Mouse (Mus musculus): ENCODE measurements around the gene Ttll9. TPM values are rescaled to one million over a fixed set of nuclear protein-coding genes. Genes with fewer than 3 reads are reported as not detected.

The Ttll9 gene
- polyA plus RNA-seq, 1 experiment from 2014 or later, result 0.18 TPM

DNA sequence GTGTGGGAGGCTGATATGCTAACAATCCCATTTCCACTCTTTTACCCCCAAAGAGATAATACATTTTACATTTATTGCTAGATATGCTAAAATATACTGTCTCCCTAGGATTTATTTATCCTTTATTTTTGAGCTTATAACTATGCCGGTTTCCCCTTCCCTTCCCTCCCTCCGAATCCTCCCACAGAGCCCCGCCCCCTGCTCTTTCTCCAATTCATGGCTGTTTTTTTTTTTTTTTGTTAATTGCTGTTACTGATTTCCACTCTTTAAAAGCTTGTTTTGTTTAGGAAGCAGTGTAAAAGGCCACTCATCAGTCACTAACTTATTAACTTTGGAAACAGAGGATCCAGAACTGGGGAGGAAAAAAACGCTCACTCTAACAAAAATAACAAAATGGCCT, 34.8 kb downstream of the Ttll9 start:
- DNase-seq (no peak), ATAC-seq (no peak)
- Histone ChIP-seq H3K4me2 (ENCODE audit: low read depth, low read length) (no peak overlapping the region), H3K9ac (replicated peaks) (no peak overlapping the region), H3K36me3 (replicated peaks; ENCODE audit: insufficient read depth, low read length) (no peaks in the 10 kb centered on the region), H3K4me3 (ENCODE audit: low read depth, low read length) (no peak overlapping the region), H3K27ac (ENCODE audit: low read depth) (no peak overlapping the region), H3K9me3 (ENCODE audit: low read length) (no peaks in the 10 kb centered on the region), H3K27me3 (ENCODE audit: insufficient read depth, low read length) (no peaks in the 10 kb centered on the region), H3K4me1 (ENCODE audit: insufficient read depth) (no peaks in the 10 kb centered on the region)
- 56% methylated on average over 4 of the region's 4 CpGs for WGBS (ENCODE audit: insufficient replicate concordance)
- no peak for TF ChIP-seq EP300 (IDR thresholded peaks at IDR 0.05; ENCODE audit: low read depth)
- no peak for TF ChIP-seq CTCF (IDR thresholded peaks at IDR 0.05; ENCODE audit: low read depth)

DNA sequence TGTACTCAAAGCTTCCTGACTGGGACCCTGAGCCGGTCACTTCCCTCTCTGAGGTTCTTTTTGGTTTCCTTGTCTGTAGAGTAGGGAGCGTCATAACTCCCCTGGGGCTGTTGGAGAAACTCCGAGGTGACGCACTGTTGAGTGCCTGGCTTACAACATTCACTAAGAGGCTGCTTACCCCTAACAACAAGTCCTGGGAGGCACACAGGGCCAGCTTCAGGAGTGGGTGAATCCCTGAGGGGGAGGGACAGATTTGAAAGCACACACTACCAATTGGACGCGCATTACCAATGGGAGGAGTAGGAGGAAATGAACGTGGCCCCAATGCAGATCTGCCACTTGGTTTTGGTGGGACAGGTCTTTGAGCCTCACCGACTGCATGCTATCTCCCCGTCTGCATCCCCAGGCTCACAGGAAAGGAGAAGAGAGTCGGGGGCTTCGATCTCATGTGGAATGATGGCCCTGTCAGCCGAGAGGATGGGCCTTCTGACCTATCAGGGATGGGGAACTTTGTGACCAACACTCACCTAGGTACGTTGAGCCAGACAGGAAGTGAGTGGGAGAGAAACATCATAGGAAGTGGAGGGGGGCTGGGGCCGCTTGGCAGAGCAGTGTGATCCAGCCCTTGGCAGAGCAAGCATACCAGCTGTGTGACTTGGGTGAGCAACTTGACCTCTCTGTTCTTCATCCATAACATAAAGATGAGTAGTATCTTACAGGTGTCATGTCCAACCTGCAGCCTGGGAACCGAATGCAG, 40.4 kb downstream of the Ttll9 start:
- H3K4me3 ChIP-seq (ENCODE audit: low read depth, low read length), result no peak overlapping the region
- peak; percentile 29; the same call in 1 of the 2 replicates for ATAC-seq
- no peak for DNase-seq
- 35% methylated on average over 15 of the region's 15 CpGs for WGBS (ENCODE audit: insufficient replicate concordance)
- H3K9ac ChIP-seq (replicated peaks), result no peak overlapping the region
- H3K9me3 ChIP-seq (ENCODE audit: low read length), result no peaks in the 10 kb centered on the region
- H3K36me3 ChIP-seq (replicated peaks; ENCODE audit: insufficient read depth, low read length), result no peaks in the 10 kb centered on the region
- no peak for TF ChIP-seq CTCF (IDR thresholded peaks at IDR 0.05; ENCODE audit: low read depth)
- no peak for TF ChIP-seq EP300 (IDR thresholded peaks at IDR 0.05; ENCODE audit: low read depth)
- H3K4me1 ChIP-seq (ENCODE audit: insufficient read depth), result no peaks in the 10 kb centered on the region
- H3K27me3 ChIP-seq (ENCODE audit: insufficient read depth, low read length), result no peaks in the 10 kb centered on the region
- no peak overlapping the region for H3K4me2 ChIP-seq (ENCODE audit: low read depth, low read length)
- H3K27ac ChIP-seq (ENCODE audit: low read depth), result no peak overlapping the region

DNA sequence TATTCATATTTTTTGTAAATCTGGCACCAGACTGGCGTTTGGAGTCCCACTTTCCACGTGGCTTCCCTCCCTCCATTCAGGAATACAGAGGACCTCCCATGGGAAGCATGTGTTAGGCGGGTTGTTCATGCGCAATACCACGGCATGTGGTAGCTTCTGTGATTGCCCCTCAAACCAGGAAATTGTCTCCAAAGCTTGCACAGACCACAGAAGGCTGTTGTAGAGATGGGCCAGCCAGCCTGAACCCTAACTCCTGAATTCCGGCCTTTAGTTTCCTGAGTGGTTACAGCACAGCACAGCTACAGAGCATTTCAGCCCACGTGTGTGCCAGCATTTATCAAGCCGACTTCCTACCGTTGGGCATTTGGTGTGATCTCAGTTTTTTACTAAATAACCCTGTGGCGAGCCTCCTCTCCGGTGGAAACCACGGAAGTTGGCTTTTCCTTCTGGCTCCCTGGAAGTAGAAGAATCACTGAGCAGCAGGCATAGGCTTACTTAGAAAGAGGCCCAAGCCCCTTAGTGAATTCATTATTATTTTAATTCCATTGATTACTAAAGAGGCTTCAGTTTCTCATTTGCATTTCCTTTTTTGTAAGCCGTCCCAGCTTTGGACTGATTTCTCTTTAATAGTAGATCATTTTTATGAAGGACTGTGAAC, 41.5 kb downstream of the Ttll9 start:
- H3K27me3 ChIP-seq (ENCODE audit: insufficient read depth, low read length), result no peaks in the 10 kb centered on the region
- H3K36me3 ChIP-seq (replicated peaks; ENCODE audit: insufficient read depth, low read length), result peaks cover 1% of the 10 kb centered on the region
- H3K4me3 ChIP-seq (ENCODE audit: low read depth, low read length), result no peak overlapping the region
- no peak overlapping the region for H3K27ac ChIP-seq (ENCODE audit: low read depth)
- ATAC-seq (no peak), DNase-seq (no peak)
- H3K4me2 ChIP-seq (ENCODE audit: low read depth, low read length), result no peak overlapping the region
- TF ChIP-seq EP300 (IDR thresholded peaks at IDR 0.05; ENCODE audit: low read depth), result no peak
- TF ChIP-seq CTCF (IDR thresholded peaks at IDR 0.05; ENCODE audit: low read depth), result no peak
- no peaks in the 10 kb centered on the region for H3K9me3 ChIP-seq (ENCODE audit: low read length)
- no peaks in the 10 kb centered on the region for H3K4me1 ChIP-seq (ENCODE audit: insufficient read depth)
- WGBS (ENCODE audit: insufficient replicate concordance), result 28% methylated on average over 13 of the region's 13 CpGs
- no peak overlapping the region for H3K9ac ChIP-seq (replicated peaks)

DNA sequence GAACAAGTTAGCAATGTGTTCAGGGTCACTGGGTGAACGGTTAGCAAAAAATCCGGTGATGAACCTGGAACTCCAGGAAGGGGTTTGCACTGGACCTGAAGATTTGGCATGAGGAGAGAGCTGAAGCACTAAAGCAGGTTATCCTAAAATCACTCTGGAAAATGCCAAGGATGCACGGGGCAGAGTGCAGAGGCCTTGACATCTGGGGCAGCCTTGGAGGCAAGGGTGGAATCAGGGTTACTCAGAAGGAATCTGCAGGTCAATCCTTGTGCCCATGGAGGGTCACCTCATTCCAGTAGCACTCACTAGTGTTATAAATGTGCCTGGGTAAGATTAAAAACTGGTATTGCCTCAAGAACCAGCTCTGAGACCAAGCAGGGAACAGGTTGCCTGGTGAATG, 43.7 kb downstream of the Ttll9 start:
- no peak for DNase-seq
- WGBS (ENCODE audit: insufficient replicate concordance), result 72% methylated on average over 3 of the region's 3 CpGs
- no peaks in the 10 kb centered on the region for H3K9me3 ChIP-seq (ENCODE audit: low read length)

DNA sequence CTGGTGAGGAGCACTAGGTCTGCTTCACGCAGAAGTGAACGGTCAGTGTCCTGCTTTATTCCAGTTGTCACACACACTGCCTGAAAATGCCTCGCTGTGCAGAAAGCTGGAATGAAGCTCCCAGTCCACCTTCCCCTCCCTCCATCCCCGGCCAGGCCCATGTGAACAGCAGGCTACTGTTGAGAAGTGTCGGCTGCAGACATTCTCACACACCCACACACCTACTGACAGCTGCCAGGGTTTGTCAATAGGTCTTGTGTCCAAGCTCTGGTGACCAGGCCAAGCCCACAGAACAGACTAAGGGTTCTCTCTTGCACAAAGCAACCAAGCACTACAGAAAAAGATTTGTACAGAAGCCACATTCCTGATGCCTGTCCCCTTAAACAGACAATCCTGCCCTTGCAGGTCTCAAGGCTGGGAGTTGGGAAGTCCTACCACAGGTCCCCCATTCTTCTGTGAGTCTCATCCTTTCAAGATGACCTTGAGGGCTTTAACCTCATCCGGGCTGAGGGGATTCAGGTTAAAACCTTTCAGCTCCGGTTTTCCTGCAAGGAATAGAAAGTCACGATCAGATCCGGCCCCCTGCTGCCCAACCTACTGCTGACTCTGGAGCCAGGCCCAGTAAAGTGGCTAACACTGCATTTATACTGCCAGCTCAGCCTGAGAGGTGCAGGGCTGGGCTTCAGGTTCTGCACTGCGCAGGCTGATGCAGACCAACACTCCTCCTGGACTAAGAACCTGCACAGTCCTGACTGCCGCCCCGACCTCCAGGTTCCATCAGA, 47.1 kb downstream of the Ttll9 start:
- no peak for ATAC-seq
- WGBS (ENCODE audit: insufficient replicate concordance), result 83% methylated on average over 12 of the region's 12 CpGs
- H3K27me3 ChIP-seq (ENCODE audit: insufficient read depth, low read length), result no peaks in the 10 kb centered on the region
- no peak overlapping the region for H3K4me2 ChIP-seq (ENCODE audit: low read depth, low read length)
- DNase-seq, result no peak
- no peak overlapping the region for H3K4me3 ChIP-seq (ENCODE audit: low read depth, low read length)
- H3K9ac ChIP-seq (replicated peaks), result no peak overlapping the region
- H3K9me3 ChIP-seq (ENCODE audit: low read length), result no peaks in the 10 kb centered on the region
- H3K4me1 ChIP-seq (ENCODE audit: insufficient read depth), result peaks cover 7% of the 10 kb centered on the region
- no peak for TF ChIP-seq EP300 (IDR thresholded peaks at IDR 0.05; ENCODE audit: low read depth)
- TF ChIP-seq CTCF (IDR thresholded peaks at IDR 0.05; ENCODE audit: low read depth), result no peak
- no peak overlapping the region for H3K27ac ChIP-seq (ENCODE audit: low read depth)
- peaks cover 30% of the 10 kb centered on the region for H3K36me3 ChIP-seq (replicated peaks; ENCODE audit: insufficient read depth, low read length)

More for the DNA sequence above, 43.7 kb downstream of the Ttll9 start:
- TF ChIP-seq EP300 (IDR thresholded peaks at IDR 0.05; ENCODE audit: low read depth), result no peak
- TF ChIP-seq CTCF (IDR thresholded peaks at IDR 0.05; ENCODE audit: low read depth), result no peak
- H3K9ac ChIP-seq (replicated peaks), result no peak overlapping the region
- H3K27me3 ChIP-seq (ENCODE audit: insufficient read depth, low read length), result no peaks in the 10 kb centered on the region
- no peak overlapping the region for H3K4me3 ChIP-seq (ENCODE audit: low read depth, low read length)
- no peaks in the 10 kb centered on the region for H3K4me1 ChIP-seq (ENCODE audit: insufficient read depth)
- ATAC-seq, result no peak
- peaks cover 19% of the 10 kb centered on the region for H3K36me3 ChIP-seq (replicated peaks; ENCODE audit: insufficient read depth, low read length)
- no peak overlapping the region for H3K27ac ChIP-seq (ENCODE audit: low read depth)
- H3K4me2 ChIP-seq (ENCODE audit: low read depth, low read length), result no peak overlapping the region

Data from liver, postnatal 0 days (tissue).